Mouse (Mus musculus) C2C12 (cell line): ENCODE results near the gene Plcg2.

Source experiments
- CTCF ChIP-seq: IDR thresholded peaks from one replicate; pipeline ENCODE4 v1.5.1; 2011; ENCODE audit not compliant: control insufficient read depth, insufficient read depth, insufficient read length
- MAX ChIP-seq: IDR thresholded peaks from one replicate; pipeline ENCODE4 v1.6.1; 2011; ENCODE audit warnings: mild to moderate bottlenecking, control low read depth
- MYOD1 ChIP-seq: IDR thresholded peaks from one replicate; pipeline ENCODE4 v1.6.1; 2011; ENCODE audit warnings: low read depth; ENCODE audit not compliant: control insufficient read depth, insufficient read length
- USF1 ChIP-seq: IDR thresholded peaks from one replicate; pipeline ENCODE4 v1.6.1; 2011; ENCODE audit warnings: low read depth, mild to moderate bottlenecking, control low read depth, moderate library complexity

DNA sequence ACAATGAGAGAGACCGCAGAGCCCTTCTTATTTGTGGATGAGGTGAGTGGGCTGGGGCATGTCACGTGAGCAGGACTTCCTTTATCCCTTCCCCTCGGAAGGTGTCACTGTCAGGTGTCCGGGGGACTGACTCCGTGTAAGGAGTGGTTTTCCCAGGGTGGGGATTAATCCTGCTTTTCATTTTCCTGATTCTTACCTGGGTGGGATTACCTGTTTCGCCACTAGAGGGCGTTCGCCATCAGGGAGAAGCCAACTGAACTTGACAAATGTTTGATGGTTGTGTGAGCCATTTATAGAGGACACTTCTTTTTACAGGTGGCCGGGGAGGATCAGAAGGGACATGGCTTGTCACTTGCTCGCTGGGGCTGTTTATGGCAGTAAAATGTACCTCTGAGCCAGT, 79.8 kb downstream of the Plcg2 start:
- TF ChIP-seq CTCF: no peak
- no peak for TF ChIP-seq MAX
- TF ChIP-seq USF1: no peak
- no peak for TF ChIP-seq MYOD1
